Mouse (Mus musculus): ENCODE data around the gene Ly75. TPM values are rescaled to one million over a fixed set of nuclear protein-coding genes. Genes with fewer than 3 reads are reported as not detected.

The Ly75 gene
- polyA plus RNA-seq (2015; fragmentation: Nextera tagmentation; extraction: Ambion mirVana): 1.5 and 2.0 TPM in 2 replicates

DNA sequence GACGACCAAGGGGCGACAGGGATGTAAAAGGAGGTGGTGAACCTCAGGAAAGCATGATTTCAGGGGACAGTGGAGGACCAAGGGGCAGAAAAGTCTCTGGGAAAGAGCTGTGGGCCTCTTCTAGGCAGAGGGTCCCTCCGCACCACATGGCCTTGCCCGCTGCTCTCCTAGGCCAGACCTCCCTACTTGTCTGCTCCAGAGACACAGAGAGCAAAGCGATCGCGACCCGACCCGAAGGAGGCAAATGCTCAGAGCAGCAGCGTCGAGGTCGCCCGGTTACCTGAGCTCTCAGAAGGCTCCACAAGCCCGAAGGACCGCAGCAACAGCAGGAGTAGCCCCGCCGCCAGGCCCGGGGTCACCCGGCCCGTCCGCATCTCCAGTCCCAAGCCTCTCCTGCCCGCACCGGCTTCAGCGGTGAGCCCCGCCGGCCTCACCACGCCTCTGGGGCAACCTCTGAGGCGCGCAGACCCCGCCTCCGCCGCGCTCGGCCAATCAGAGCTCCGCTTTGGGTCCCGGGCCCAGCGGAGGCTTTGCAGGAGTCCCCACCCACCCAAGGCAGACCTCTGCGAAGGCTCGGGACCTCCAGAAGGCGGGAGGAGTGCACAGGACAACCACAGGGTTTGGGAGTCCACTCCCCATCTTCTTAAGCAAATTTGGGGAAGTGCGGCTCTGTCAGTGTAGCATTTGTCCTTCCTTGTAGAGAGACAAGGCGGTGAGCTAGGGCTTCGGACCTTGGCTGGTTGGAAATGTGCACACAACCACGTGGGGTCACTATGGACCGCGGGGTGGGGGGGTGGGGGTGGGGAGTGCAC lies at the start of gene Ly75:
Gene Ly75 (minus strand): TSS at position 446 of the 812 bp plus-strand sequence.
- Histone ChIP-seq H3K9me3 (ENCODE audit: low read length) (no peaks in the 10 kb centered on the region), H3K9ac (replicated peaks) (peak within 1 kb of the TSS; percentile 67), H3K27me3 (ENCODE audit: insufficient read depth, low read length) (no peaks in the 10 kb centered on the region), H3K4me1 (ENCODE audit: insufficient read depth) (peaks cover 5% of the 10 kb centered on the region; the same call in 1 of the 2 replicates), H3K4me2 (ENCODE audit: low read depth, low read length) (peak within 1 kb of the TSS; percentile 89), H3K4me3 (ENCODE audit: low read depth, low read length) (peak within 1 kb of the TSS; percentile 64), H3K36me3 (replicated peaks; ENCODE audit: insufficient read depth, low read length) (no peaks in the 10 kb centered on the region), H3K27ac (ENCODE audit: low read depth) (peak within 1 kb of the TSS; percentile 50)
- ATAC-seq (peak; percentile 98), DNase-seq (peak; percentile 88)
- under 1% methylated on average over 46 of the region's 46 CpGs for WGBS (ENCODE audit: insufficient replicate concordance)
- TF ChIP-seq CTCF (IDR thresholded peaks at IDR 0.05; ENCODE audit: low read depth) (no peak), EP300 (IDR thresholded peaks at IDR 0.05; ENCODE audit: low read depth) (no peak)

DNA sequence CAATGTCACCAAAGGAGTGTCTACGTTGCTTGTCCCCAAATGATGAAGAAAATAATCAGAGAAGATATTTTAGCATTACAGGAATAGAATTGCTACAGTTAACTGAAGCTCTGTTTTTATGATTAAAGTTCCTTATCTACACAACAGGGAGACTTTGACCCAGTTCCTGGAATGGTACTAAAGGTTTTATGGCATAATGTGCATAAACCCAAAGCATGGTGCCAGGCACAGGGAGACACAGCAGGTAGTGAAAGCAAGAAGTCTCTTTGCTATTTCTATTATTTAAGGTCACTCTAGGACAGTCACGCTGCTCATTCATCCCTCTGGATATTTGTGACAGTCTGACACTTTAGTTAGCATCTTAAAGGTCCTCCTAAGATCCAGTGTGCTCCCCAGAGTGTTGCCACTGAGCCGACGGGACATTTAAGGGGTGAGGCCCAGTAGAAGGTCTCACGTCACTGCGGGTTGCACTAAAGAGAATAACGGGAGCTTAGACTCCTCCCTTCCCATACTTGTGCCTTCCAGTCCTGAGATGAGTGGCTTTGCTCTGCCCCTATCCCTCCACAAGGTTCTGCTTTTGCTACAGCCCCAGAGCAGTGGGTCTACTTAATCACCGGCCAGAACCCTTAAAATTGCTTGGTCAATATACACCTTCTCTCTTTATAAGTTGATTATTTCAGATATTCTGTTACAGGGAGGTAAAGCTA lies 47.4 kb upstream of the Ly75 start:
- no peak for ATAC-seq

DNA sequence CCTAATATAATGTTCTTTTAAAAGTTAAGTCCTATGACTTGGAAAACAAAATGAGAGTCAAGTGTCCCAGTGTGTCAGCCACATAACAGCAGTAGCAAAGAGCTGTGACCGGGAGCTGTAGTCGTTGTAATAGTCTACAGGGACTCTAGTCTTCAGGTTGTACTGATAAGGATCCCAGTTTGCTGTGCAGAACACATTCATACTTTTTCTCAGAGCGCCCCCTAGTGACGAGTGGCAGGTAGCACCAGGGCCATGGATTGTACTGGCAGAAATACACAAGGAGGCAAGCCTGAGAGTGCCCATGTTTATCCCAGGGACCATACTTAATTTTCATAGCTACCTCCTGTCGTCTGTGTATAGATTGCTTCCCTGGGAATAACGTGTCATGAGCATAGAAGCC lies 35.0 kb upstream of the Ly75 start:
- no peaks in the 10 kb centered on the region; the same call in 1 of the 2 replicates for H3K4me1 ChIP-seq (ENCODE audit: insufficient read depth)
- peak; percentile 73 for ATAC-seq
- 1% methylated on average over 6 of the region's 6 CpGs for WGBS (ENCODE audit: insufficient replicate concordance)

More for the DNA sequence above, 47.4 kb upstream of the Ly75 start:
- Histone ChIP-seq H3K9me3 (ENCODE audit: low read length) (no peaks in the 10 kb centered on the region), H3K9ac (replicated peaks) (no peak overlapping the region), H3K4me3 (ENCODE audit: low read depth, low read length) (no peak overlapping the region), H3K27ac (ENCODE audit: low read depth) (no peak overlapping the region), H3K27me3 (ENCODE audit: insufficient read depth, low read length) (no peaks in the 10 kb centered on the region), H3K36me3 (replicated peaks; ENCODE audit: insufficient read depth, low read length) (no peaks in the 10 kb centered on the region), H3K4me2 (ENCODE audit: low read depth, low read length) (no peak overlapping the region), H3K4me1 (ENCODE audit: insufficient read depth) (no peaks in the 10 kb centered on the region)
- 68% methylated on average over 8 of the region's 8 CpGs for WGBS (ENCODE audit: insufficient replicate concordance)
- no peak for DNase-seq
- TF ChIP-seq EP300 (IDR thresholded peaks at IDR 0.05; ENCODE audit: low read depth): no peak
- no peak for TF ChIP-seq CTCF (IDR thresholded peaks at IDR 0.05; ENCODE audit: low read depth)

DNA sequence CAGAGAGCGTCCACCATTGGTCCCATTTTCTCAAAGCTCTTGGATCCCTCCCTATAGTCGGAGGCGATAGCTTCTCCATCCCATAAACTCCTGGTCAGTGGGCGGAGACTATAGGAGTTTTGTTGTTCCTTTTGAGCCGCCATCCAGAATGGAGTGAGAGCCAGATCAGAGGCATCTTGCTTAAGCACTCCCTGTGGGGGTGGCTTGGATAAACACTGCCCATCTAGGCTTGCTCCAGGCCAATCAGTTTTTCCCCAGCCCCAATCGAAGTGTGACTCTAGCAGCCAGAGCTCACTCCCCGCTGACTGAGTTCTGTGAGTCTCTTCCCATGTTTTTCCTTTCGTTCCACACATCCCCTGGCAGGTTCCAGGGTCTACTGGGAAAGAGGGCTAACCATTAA lies 31.2 kb upstream of the Ly75 start:
- TF ChIP-seq EP300 (IDR thresholded peaks at IDR 0.05; ENCODE audit: low read depth): no peak
- TF ChIP-seq CTCF (IDR thresholded peaks at IDR 0.05; ENCODE audit: low read depth): no peak
- no peaks in the 10 kb centered on the region for H3K27me3 ChIP-seq (ENCODE audit: insufficient read depth, low read length)
- no peaks in the 10 kb centered on the region for H3K9me3 ChIP-seq (ENCODE audit: low read length)
- no peak overlapping the region for H3K4me2 ChIP-seq (ENCODE audit: low read depth, low read length)
- WGBS (ENCODE audit: insufficient replicate concordance): 58% methylated on average over 8 of the region's 8 CpGs
- ATAC-seq (peak; percentile 83), DNase-seq (peak; percentile 45)
- H3K36me3 ChIP-seq (replicated peaks; ENCODE audit: insufficient read depth, low read length): no peaks in the 10 kb centered on the region
- peak overlapping the region; percentile 41; the same call in 1 of the 2 replicates for H3K27ac ChIP-seq (ENCODE audit: low read depth)
- H3K4me1 ChIP-seq (ENCODE audit: insufficient read depth): peaks cover 12% of the 10 kb centered on the region
- no peak overlapping the region for H3K9ac ChIP-seq (replicated peaks)
- no peak overlapping the region for H3K4me3 ChIP-seq (ENCODE audit: low read depth, low read length)

More for the DNA sequence above, 35.0 kb upstream of the Ly75 start:
- TF ChIP-seq EP300 (IDR thresholded peaks at IDR 0.05; ENCODE audit: low read depth) (no peak), CTCF (IDR thresholded peaks at IDR 0.05; ENCODE audit: low read depth) (peak; percentile 91)
- H3K4me2 ChIP-seq (ENCODE audit: low read depth, low read length): no peak overlapping the region
- H3K27me3 ChIP-seq (ENCODE audit: insufficient read depth, low read length): no peaks in the 10 kb centered on the region
- no peak overlapping the region for H3K9ac ChIP-seq (replicated peaks)
- no peaks in the 10 kb centered on the region for H3K36me3 ChIP-seq (replicated peaks; ENCODE audit: insufficient read depth, low read length)
- DNase-seq: peak; percentile 78
- H3K27ac ChIP-seq (ENCODE audit: low read depth): no peak overlapping the region
- H3K4me3 ChIP-seq (ENCODE audit: low read depth, low read length): no peak overlapping the region
- no peaks in the 10 kb centered on the region for H3K9me3 ChIP-seq (ENCODE audit: low read length)

DNA sequence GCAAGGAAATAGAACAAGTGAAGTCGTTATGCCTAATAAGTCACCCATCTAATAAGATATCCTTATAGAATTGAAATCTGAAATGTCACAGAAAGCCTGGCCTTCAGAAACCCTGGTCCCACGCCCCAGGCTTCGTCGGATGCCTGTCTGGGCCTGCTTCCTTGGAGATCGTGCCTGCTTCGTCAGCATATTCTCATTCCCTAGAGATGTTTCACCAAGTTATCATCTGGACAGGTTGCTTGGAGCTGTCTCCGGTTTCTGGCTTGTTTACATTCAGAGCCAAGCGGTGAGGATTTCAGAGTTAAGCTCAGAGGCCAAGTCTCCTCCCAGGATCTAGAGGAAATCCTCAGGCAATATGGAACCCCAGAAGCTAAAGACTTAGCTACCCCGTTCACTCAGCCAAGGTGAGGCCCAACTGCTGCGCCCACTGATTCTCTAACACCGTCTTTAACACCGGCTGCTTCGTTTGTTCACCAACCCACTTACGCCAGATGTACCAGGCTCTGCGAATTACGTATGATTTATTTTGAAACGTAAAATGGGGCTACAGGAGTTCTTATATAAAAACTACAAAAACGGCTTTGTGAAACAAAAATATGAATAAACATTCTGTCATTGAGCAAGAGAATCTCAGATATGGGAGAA lies 30.0 kb upstream of the Ly75 start:
- Histone ChIP-seq H3K4me1 (ENCODE audit: insufficient read depth) (peaks cover 12% of the 10 kb centered on the region), H3K9ac (replicated peaks) (no peak overlapping the region), H3K27me3 (ENCODE audit: insufficient read depth, low read length) (no peaks in the 10 kb centered on the region), H3K4me2 (ENCODE audit: low read depth, low read length) (no peak overlapping the region), H3K9me3 (ENCODE audit: low read length) (no peaks in the 10 kb centered on the region), H3K27ac (ENCODE audit: low read depth) (no peak overlapping the region), H3K4me3 (ENCODE audit: low read depth, low read length) (no peak overlapping the region), H3K36me3 (replicated peaks; ENCODE audit: insufficient read depth, low read length) (no peaks in the 10 kb centered on the region)
- WGBS (ENCODE audit: insufficient replicate concordance): 82% methylated on average over 18 of the region's 18 CpGs
- DNase-seq (no peak), ATAC-seq (no peak)
- TF ChIP-seq CTCF (IDR thresholded peaks at IDR 0.05; ENCODE audit: low read depth): no peak
- no peak for TF ChIP-seq EP300 (IDR thresholded peaks at IDR 0.05; ENCODE audit: low read depth)

DNA sequence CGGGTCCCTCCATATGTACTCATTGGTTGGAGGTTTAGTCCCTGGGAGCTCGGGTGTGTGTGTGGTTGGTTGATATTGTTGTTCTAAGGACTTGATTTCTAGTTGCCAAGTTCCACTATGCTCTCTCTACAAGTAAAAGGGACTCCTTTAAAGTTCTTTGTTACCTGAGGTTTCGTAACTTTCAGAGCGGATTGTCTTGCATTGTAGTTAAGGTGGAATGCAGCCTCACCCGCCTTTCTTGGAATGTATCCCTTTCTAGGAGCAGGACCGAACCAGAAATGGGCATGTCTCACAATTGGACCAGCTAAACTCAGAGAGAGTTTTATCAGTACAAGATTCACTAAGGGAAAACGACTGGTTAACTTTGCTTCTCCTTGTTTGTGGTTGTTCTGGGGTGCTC lies 28.1 kb upstream of the Ly75 start:
- ATAC-seq (no peak), DNase-seq (no peak)
- Histone ChIP-seq H3K4me3 (ENCODE audit: low read depth, low read length) (no peak overlapping the region), H3K27ac (ENCODE audit: low read depth) (peak overlapping the region; percentile 59), H3K4me1 (ENCODE audit: insufficient read depth) (peaks cover 12% of the 10 kb centered on the region), H3K36me3 (replicated peaks; ENCODE audit: insufficient read depth, low read length) (no peaks in the 10 kb centered on the region), H3K4me2 (ENCODE audit: low read depth, low read length) (no peak overlapping the region), H3K9me3 (ENCODE audit: low read length) (no peaks in the 10 kb centered on the region), H3K27me3 (ENCODE audit: insufficient read depth, low read length) (no peaks in the 10 kb centered on the region), H3K9ac (replicated peaks) (no peak overlapping the region)
- 68% methylated on average over 7 of the region's 7 CpGs for WGBS (ENCODE audit: insufficient replicate concordance)
- TF ChIP-seq CTCF (IDR thresholded peaks at IDR 0.05; ENCODE audit: low read depth) (no peak), EP300 (IDR thresholded peaks at IDR 0.05; ENCODE audit: low read depth) (no peak)
